Mouse (Mus musculus) limb, embryonic 10.5 days (tissue): ENCODE measurements at regions not wholly inside any gene's neighbourhood (a gene's known extent, or its start where the extent isn't known, plus 50 kb on each side); places are given as distances from the start of the nearest gene placed in this dataset.

Source experiments
- DNase-seq: peaks from one replicate; pipeline ENCODE4 v3.0.0-alpha.2; 2017; ENCODE audit warnings: low spot score
- H3K27ac ChIP-seq: fragments of 300-500 bp; sonication (generic); 2 replicates; pipeline ENCODE4 v1.5.1; 2016; ENCODE audit warnings: mild to moderate bottlenecking
- H3K27me3 ChIP-seq: fragments of 300-500 bp; sonication (generic); 2 replicates; pipeline ENCODE4 v1.6.1; 2016; ENCODE audit warnings: low read depth, mild to moderate bottlenecking; ENCODE audit not compliant: poor library complexity, severe bottlenecking
- H3K36me3 ChIP-seq: fragments of 300-500 bp; sonication (generic); 2 replicates; pipeline ENCODE4 v1.6.1; 2016; ENCODE audit warnings: mild to moderate bottlenecking, moderate library complexity
- H3K4me1 ChIP-seq: fragments of 300-500 bp; sonication (generic); 2 replicates; pipeline ENCODE4 v1.6.1; 2016
- H3K4me3 ChIP-seq: fragments of 300-500 bp; sonication (generic); 2 replicates; pipeline ENCODE4 v1.5.1; 2016; ENCODE audit warnings: mild to moderate bottlenecking, moderate library complexity
- H3K9me3 ChIP-seq: fragments of 300-500 bp; sonication (generic); replicated peaks from 2 replicates; pipeline ENCODE4 v1.6.1; 2016; ENCODE audit warnings: mild to moderate bottlenecking
- WGBS: fragments of 180-500 bp; shearing (Covaris S2); methylation state at CpG from one replicate; pipeline ENCODE4 v1.1.7; 2016; 5-methylcytosine and 5-hydroxymethylcytosine counted together

- Histone ChIP-seq H3K27me3 (peaks cover 11% of the 10 kb centered on the region; the same call in 1 of the 2 replicates), H3K9me3 (no peaks in the 10 kb centered on the region), H3K36me3 (no peaks in the 10 kb centered on the region), H3K4me1 (no peaks in the 10 kb centered on the region), H3K27ac (no peak overlapping the region), H3K4me3 (no peak overlapping the region)
- WGBS = 40% methylated on average over 3 of the region's 3 CpGs
- DNase-seq = no peak
Observed at GRCm38 (mm10) chr6:64797600-64797999, 68.7 kb downstream of the Atoh1 start.

DNA sequence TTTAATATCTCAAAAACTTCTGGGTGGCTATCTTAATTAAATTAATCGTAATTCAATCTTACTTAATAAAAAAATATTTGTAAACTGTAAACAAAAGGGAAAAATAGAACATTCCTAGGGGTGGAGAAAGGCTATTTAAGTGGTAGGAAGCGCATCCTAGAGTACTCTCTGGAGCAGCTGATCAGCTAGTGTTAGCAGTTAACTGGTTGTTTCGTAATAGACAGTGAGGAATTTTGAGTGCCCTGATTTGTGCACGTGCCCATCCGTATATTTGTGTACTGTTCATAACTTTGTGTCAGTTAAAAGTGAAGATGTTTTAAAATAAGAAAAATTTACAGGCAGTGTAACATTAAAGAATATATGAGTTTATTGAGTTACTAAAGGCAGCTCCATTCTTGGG is 69.9 kb downstream of the Atoh1 start:
- Histone ChIP-seq H3K36me3 (no peaks in the 10 kb centered on the region), H3K27me3 (peaks cover 11% of the 10 kb centered on the region; the same call in 1 of the 2 replicates), H3K4me3 (peak overlapping the region; percentile 46), H3K27ac (no peak overlapping the region), H3K9me3 (no peaks in the 10 kb centered on the region), H3K4me1 (no peaks in the 10 kb centered on the region)
- DNase-seq = no peak
- WGBS = 71% methylated on average over 5 of the region's 5 CpGs

- 11% methylated on average over 22 of the region's 22 CpGs for WGBS
- no peak overlapping the region for H3K27ac ChIP-seq
Observed at GRCm38 (mm10) chr6:64799306-64800001, 70.5 kb downstream of the Atoh1 start.

GRCm38 (mm10) chr6:64800965-64801364 is 72.0 kb downstream of the Atoh1 start:
- no peaks in the 10 kb centered on the region for H3K9me3 ChIP-seq
- H3K27me3 ChIP-seq = peaks cover 11% of the 10 kb centered on the region; the same call in 1 of the 2 replicates
- no peak overlapping the region for H3K4me3 ChIP-seq
- H3K36me3 ChIP-seq = no peaks in the 10 kb centered on the region
- no peak overlapping the region for H3K27ac ChIP-seq
- no peaks in the 10 kb centered on the region for H3K4me1 ChIP-seq
- 77% methylated on average over 3 of the region's 3 CpGs for WGBS
- DNase-seq = no peak

More at GRCm38 (mm10) chr6:64799306-64800001, 70.5 kb downstream of the Atoh1 start:
- H3K9me3 ChIP-seq = no peaks in the 10 kb centered on the region
- H3K36me3 ChIP-seq = no peaks in the 10 kb centered on the region
- H3K4me3 ChIP-seq = peak overlapping the region; percentile 46
- no peaks in the 10 kb centered on the region for H3K4me1 ChIP-seq
- peak; percentile 44 for DNase-seq
- peaks cover 11% of the 10 kb centered on the region; the same call in 1 of the 2 replicates for H3K27me3 ChIP-seq

DNA sequence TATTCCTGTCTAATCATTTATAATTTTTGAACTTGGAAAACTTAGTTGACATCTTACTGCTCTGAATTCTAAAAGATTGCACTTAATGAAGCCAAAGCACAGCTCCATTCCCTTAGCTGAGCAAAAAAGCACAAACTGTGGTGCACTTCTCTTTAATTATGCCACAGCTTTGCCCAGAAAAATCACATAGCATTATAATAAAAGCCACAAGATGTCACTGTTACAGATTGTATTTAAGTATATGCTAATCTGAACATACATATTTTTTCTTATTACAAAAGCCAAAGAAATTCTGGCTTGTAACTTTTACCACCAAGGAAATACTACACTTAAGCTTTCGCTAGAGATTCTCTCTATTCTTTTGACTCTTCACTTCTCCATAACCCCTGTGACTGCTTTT is 86.2 kb downstream of the Atoh1 start:
- Histone ChIP-seq H3K9me3 (no peaks in the 10 kb centered on the region), H3K27me3 (no peaks in the 10 kb centered on the region), H3K4me1 (no peaks in the 10 kb centered on the region), H3K27ac (no peak overlapping the region), H3K4me3 (no peak overlapping the region), H3K36me3 (no peaks in the 10 kb centered on the region)
- 95% methylated on average over 1 of the region's 1 CpGs for WGBS
- DNase-seq = no peak

DNA sequence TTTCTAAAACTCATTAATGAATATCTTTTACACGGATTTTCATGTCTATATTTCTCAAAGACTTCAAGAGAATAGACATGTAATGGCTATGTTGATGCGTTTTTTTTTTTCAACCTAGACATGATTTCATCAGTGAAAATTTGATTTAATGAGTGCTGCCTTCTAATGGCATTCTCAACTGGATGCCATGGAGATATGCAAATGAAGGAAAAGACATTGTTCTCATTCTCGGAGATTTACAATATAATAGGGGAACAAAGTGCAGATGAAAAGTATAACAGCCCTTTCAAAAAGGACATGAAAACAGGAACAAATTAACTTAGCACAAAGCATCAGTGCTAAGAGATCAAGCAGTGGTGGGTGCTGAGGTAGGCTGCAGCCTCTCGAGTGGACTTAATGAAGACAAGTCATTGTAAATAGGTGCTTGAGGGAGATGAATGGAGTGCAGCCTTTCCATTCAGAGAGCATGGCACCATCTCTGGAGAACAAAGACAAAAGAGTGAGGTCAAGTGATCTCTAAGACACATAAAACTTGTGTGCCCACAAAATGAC is 120.2 kb downstream of the Atoh1 start:
- WGBS = 88% methylated on average over 4 of the region's 4 CpGs
- Histone ChIP-seq H3K4me3 (no peak overlapping the region), H3K27ac (no peak overlapping the region), H3K36me3 (no peaks in the 10 kb centered on the region), H3K9me3 (no peaks in the 10 kb centered on the region), H3K4me1 (no peaks in the 10 kb centered on the region), H3K27me3 (no peaks in the 10 kb centered on the region)
- DNase-seq = no peak

DNA sequence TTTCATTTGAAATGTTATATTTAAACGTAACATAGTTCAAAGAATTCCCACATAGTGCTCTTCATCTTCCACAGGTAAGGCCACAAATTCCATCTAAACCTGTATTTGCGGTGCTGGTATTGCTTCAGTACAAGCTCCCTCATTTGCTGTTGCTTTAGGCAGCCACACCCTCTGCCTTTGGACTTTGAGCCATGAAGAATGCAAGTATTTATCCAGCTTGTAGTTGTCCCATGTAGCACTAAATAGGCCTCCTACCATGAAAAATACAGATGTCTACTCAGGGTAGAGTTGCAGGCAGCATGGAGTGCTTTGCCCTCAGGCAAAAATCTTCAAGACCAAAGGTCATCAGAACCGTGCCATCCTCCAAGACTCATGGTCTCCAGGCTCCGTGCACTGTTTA is 134.0 kb downstream of the Atoh1 start:
- H3K36me3 ChIP-seq = no peaks in the 10 kb centered on the region
- H3K27ac ChIP-seq = no peak overlapping the region
- H3K4me3 ChIP-seq = no peak overlapping the region
- no peaks in the 10 kb centered on the region for H3K9me3 ChIP-seq
- WGBS = 83% methylated on average over 4 of the region's 4 CpGs
- no peak for DNase-seq
- H3K4me1 ChIP-seq = no peaks in the 10 kb centered on the region
- no peaks in the 10 kb centered on the region for H3K27me3 ChIP-seq

GRCm38 (mm10) chr6:64896420-64896819 is 146.0 kb upstream of the Smarcad1 start:
- Histone ChIP-seq H3K36me3 (no peaks in the 10 kb centered on the region), H3K4me3 (no peak overlapping the region), H3K9me3 (no peaks in the 10 kb centered on the region), H3K4me1 (no peaks in the 10 kb centered on the region), H3K27ac (no peak overlapping the region), H3K27me3 (no peaks in the 10 kb centered on the region)
- WGBS = 87% methylated on average over 5 of the region's 5 CpGs
- no peak for DNase-seq
